Mouse (Mus musculus) kidney, postnatal 25 days (tissue): ENCODE data around the gene Ccno.

ENCODE experiments used
- DNase-seq, 2 experiments: peaks; one replicate each; pipeline ENCODE4 v3.0.0; 2021; ENCODE audit warnings: mixed read lengths in 2 of 2

Ccno gene

DNA sequence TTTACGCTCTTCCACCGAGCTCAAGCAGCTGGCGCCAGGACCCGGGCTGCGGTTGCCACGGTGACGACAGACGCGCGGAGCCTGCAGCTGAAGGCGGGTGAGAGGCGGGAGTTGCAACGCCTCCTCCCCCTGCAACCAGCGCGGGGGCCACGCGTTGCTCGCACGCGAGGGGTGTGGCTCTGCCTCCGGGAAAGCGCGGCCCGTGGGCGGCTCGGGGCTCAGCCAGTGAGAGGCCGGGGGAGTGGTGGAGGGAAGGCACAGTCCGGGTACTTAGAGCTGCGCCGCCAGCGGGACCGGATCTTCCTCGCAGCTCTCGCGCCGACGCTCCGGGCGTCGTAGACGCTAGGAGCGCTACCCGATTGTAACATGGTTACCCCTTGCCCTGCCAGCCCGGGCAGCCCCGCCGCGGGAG lies at the start of gene Ccno:
Ccno (plus strand) TSS at position 271 of the 412 bp plus-strand sequence.
- DNase-seq, result peak; percentile 94 to 98

DNA sequence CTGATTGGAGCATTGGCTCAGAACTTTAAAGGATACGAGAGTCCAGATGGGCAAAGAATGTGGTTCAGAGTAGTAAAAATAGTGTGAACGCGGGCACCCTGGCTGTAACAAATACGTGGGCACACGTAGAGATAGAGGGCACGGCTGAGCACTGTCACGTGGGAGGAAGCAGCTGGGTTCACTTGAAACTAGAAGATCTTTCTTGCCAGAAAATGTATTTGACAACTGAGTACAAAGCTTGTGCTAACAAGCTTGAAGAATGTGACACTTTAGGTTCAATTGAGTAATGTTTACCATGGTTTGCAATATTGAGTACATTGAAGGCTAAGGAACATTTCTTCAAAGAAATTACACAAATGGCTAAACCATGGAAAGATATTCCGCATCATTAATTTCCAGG lies 49.5 kb upstream of the Ccno start:
- no peak for DNase-seq

GRCm38 (mm10) chr13:112941879-112942330 lies 45.7 kb upstream of the Ccno start:
- DNase-seq, result no peak

- DNase-seq, result no peak
Observed at GRCm38 (mm10) chr13:112945312-112945711, 42.3 kb upstream of the Ccno start.

DNA sequence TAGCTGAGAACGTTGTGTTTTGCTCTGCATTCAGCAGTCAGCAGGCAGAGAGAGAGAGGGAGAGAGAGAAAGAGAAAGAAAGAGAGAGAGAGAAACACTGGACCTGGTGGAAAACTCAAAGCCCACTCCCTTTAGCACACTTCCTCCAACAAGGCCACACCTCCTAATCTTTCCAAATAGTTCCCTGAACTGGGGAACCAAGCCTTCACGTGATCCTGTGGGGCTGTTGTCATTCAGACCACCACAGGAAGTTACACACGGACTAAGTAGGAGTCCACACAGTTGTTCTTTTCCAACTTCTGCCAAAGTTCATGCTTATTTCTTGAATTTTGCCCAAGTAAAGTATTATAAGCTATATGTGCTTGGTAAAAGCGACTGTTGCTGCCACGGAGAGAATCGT lies 41.7 kb upstream of the Ccno start:
- no peak for DNase-seq

DNA sequence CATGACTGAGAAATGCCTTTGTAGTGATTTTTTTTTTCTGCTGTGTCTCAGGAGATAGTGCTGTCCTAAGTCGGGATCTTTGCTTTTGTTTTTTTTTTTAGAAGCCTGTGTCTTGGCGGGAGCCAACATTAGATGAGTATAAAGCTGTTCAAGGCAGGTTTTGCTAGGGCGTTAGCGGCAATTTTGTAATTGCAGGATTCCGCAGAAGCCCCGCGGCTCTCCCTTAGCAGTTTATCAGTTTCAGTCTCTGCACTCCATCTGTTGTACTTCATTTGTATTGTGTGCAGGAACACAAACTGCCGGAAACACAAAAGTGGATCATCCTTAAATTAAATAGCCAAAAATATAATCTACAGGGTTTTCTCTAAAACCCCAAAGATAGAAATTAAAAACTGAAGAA lies 33.5 kb upstream of the Ccno start:
- no peak for DNase-seq

DNA sequence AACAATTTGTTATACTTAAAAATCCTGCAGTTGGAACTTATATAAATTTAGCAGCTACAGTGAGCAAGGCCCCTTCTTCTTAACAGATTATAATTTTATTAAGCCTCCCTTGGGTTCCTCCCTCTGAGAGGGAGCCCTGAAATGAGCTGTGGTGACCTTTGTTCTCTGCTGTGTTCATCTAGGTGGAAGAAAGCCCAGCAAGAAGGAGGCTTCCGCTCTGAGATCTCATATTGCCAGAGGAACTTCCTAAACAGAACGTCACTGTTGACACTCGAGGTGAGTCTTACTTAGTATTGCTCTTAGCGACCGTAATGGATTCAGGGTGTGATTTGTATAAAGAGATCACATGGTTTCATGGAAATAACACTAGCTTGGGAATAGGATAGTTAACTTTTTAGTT lies 24.5 kb upstream of the Ccno start:
- DNase-seq, result no peak

GRCm38 (mm10) chr13:112964421-112964820 lies 23.2 kb upstream of the Ccno start:
- DNase-seq, result peak; percentile 38 to 62

- DNase-seq, result no peak
Observed at GRCm38 (mm10) chr13:112967267-112967666, 20.3 kb upstream of the Ccno start.

DNA sequence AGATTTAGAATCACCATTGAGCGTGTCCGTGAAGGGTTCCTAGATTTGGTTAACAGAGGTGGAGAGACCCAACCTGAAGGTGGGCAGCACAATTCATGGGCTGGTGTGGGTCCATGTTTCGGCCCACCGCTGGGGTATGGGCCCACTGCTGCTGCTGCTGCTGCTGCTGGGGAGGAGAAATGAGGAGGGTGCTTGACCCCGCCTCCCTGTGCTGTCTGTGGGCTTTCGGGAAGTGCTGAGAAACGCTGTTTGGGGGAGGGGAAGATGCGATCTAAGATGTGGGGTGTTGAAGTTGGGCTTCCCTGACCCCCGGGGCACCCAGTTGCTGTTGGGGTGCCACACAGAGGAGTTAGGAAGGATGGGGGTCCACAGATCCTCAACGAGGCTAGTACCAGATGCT lies 10.9 kb upstream of the Ccno start:
- peak in 1 of 2 experiments; percentile 31 for DNase-seq

DNA sequence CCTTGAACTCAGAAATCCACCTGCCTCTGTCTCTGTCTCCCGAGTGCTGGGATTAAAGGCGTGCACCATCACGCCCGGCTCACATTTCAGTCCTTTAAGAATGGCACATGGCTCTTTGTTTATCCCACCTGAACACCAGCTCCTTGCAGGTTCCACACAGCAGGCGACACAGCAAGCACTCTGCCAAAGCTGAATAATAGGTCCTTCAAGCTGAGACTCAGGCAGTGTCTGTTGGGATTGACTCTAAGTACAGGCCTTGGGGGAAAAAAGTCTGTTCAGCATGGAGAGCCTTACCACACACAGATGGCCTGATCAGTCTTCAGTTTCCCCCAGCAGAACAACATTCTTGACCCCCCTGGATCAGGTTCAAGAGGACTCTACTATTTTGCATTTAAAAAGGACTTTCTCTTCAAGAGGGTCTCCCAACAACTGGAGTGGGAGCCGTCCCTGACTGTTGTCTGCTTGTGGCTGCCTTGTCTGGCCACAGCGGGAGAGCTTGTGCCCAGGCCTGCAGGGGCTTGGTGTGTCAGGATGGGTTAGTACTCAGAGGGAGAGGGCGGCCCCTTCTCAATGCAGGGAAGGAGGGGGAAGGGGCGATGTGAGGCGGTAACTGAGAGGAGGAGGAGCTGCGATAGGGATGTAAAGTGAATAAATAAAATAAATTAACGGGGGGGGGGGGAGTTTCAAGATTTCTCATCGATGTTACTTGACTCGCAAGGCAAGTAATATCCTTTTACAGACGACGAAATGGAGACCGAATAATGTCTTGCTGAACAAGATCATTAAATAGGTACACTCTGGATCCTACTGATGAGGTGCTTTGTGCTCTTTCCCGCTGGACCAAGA lies 1.8 kb upstream of the Ccno start:
- no peak for DNase-seq

DNA sequence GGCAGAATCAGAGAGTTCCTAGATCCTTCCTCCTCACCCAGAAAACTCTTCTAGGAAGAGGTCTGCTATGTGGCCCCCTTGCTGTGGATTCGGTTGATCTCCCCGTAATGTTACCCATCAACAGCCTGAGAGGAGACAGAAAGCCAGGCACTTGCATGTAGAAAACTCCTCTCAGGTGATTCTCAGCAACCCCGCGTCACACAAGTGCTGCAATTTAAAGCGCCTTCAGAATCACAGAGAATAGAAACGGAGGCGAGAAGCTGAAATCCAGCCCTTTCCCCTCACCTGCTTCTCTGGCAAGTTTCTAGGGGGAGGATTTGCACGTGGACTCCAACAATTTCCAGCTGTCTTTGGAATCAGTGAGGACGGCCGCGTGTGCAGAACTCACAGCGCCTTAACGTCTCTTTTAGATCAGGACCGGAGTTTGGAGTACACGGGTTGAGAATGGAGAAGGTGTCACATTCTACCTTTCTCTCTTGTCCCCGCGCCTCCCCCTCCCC lies 1.1 kb upstream of the Ccno start:
- no peak for DNase-seq

GRCm38 (mm10) chr13:112987991-112988390 lies 389 bp downstream of the Ccno start:
- peak in 1 of 2 experiments; percentile 21 for DNase-seq

GRCm38 (mm10) chr13:112988866-112989265 lies 1.3 kb downstream of the Ccno start:
- peak in 1 of 2 experiments; percentile 39 for DNase-seq

GRCm38 (mm10) chr13:112989541-112989940 lies 1.9 kb downstream of the Ccno start:
- DNase-seq, result no peak

DNA sequence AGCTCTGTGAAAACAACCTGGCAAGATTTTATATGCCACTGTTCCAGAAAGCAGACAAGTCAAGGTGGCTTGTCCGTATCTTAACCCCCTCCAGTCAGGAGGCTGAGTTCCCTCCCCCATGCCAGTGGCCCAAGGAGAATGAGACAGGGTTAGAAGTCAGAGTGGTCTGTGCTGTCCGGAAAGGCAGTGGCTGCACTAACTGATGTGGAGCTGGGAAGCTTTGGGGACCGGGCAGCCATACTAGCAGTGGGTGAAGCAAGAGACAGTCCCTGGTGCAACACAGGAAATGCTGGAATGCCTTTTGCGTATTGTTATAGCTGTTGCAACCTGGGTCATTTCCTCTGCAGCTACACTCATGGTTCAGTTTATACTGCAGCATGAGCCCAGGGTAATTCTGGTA lies 2.7 kb downstream of the Ccno start:
- DNase-seq, result no peak

GRCm38 (mm10) chr13:112993531-112994152 lies 6.0 kb downstream of the Ccno start, which contains the start of gene Mcidas:
Gene Mcidas (plus strand): TSS chr13:112993845.
- DNase-seq, result peak in 1 of 2 experiments; percentile 37

DNA sequence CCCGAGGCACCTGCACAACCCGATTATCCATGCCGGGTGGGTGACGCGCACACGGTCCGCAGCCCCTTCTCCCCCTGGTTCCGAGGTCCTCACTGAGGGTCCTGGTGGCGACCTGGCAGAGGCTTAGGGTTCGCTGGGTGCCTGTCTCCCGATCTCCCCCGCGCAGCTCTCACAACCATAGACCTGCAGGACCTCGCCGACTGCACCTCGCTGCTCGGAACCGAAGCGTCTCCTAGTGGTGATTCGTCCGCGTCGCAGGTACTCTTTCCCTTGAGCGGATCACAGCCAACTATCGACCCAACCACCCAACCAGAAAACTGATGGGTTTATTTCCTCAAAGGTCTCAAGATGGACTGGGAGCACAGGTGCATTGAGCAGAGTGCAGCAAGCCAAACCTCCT lies 6.6 kb downstream of the Ccno start:
- peak; percentile 72 to 74 for DNase-seq

DNA sequence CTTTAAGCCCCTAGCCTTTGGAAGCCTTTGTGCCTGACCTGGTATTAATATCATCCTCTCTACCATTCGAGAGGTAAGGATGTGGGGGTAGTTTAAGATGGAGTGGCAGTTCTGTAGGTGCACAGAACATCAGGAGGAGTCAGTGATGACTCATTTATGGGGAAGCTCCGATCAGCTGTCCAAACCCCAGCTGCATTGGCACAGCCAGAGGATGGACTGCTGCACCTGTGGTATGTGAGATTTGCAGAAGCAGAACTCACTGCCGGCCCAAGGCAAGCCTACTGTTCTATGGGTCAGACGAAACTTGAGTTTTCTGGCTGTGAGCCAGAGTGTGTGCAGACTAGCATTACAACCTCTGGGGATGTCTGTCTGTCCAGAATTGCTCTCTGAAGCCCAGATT lies 8.8 kb downstream of the Ccno start:
- no peak for DNase-seq

- DNase-seq, result no peak
Observed at GRCm38 (mm10) chr13:112997369-112997768, 9.8 kb downstream of the Ccno start.

DNA sequence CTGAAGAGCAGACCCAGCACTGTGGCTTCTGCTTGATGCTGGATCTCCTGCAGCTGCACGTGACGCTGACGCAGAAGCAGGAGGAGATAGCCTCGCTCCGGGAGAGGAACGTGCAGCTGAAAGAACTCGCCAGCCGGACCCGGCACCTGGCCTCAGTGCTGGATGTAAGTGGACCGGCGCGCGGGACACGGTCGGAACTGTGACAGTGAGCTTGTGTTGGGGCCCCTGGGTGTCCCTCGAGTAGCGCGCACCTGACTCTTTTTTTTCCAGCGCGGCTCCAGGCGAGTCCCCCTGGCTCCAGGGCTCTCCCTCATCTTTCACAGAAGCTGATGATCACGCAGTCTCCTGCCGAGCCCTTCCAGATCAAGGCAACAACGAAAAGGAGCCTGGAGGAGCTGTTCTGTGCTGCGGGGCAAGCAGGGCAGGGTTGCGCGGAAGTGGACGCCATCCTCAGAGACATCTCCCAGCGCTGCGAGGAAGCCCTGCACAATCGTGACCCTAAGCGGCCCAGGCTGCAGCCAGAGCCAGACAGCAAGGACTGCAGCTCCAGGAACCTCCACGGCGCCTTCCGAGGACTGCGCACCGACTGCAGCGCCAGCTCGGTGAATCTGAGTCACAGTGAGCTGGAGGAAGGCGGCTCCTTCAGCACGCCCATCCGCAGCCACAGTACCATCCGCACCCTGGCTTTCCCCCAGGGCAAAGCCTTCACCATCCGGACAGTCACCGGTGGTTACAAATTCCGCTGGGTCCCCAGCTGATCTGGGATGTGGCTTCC lies 11.0 kb downstream of the Ccno start:
- DNase-seq, result peak in 1 of 2 experiments; percentile 44

- no peak for DNase-seq
Observed at GRCm38 (mm10) chr13:113000090-113000489, 12.5 kb downstream of the Ccno start.
